Mouse (Mus musculus) brain, embryonic 14.5 days (tissue): ENCODE results near the gene Pfn4.

Experiments used
- CTCF ChIP-seq: fragments of 200-500 bp; IDR thresholded peaks from 2 replicates; pipeline ENCODE4 v1.5.1; 2012; ENCODE audit warnings: inconsistent platforms, mild to moderate bottlenecking, moderate library complexity, borderline replicate concordance; ENCODE audit not compliant: insufficient read depth, insufficient read length; ENCODE audit errors: extremely low read depth
- POLR2A ChIP-seq: fragments of 200-500 bp; IDR thresholded peaks from 2 replicates; pipeline ENCODE4 v1.6.1; 2012; ENCODE audit warnings: mild to moderate bottlenecking, inconsistent platforms, borderline replicate concordance; ENCODE audit not compliant: poor library complexity, insufficient read depth, insufficient read length, severe bottlenecking; ENCODE audit errors: extremely low read depth

DNA sequence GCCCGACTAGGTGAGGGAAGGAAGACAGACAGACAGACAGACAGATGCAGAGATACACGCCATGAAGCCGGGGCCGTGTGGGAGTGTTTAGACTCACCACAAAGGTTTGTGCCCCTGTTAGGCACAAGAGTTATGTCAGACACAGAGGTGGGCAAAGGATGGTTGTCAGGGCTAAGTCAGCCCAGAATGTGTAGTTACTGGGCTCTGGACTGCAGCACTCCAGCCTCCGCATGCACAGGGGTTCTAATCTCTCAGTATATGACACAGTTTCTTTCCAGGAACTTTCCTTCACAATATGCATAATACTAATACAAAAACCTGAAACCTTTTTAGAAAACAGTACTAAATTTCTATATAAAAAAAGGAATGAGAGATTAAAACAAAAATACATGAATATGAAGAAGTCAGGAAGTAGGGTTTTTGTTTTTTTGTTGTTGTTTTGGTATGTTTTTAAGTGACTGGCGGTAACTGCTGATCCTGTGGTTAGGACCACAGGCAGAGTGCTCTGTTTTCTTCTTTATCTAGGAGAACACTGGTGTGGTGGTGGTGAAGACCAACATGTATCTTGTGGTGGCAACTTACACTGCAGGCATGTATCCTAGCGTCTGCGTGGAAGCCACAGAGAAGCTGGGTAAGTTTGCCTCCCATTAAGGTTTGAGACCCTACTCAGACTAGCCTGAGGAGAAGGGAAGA is 6.2 kb downstream of the Pfn4 start:
- TF ChIP-seq POLR2A (no peak), CTCF (no peak)
